Mouse (Mus musculus): Measurements from ENCODE around the gene Zdhhc17.

DNA sequence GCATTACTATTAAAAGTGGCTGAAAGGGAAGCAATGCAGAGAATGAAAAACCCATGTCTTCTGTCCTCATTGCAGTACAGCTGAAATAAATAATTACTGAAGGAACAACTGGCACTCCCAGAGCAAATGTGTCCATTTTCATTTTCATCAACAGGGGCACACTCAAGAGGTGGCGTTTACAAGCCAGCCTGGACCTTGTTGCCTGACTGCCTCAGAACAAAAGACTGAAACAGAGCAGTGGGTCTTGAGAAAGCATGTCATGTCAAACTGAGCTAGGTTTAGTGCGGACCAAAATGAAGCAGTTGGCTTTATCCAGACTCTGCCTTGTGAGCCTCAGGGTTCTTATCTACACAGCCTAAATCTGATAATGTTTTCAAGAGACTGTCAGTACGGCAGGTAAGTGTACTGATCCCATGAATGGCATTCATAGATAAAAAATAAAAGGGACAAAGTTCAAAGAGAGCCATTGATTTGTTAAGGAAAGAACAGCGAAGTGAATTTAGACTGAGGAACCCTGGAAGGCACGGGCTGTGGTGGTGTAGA lies 2.6 kb upstream of the Zdhhc17 start:
- TF ChIP-seq CTCF (IDR thresholded peaks at IDR 0.05; ENCODE audit: low read depth, low read length) (no peak), POLR2A (IDR thresholded peaks at IDR 0.05; ENCODE audit: insufficient read depth, low read length) (no peak), EP300 (IDR thresholded peaks at IDR 0.05; ENCODE audit: insufficient read depth, low read depth, low read length) (no peak)
